In genomic region chr4:103702137-103702536, GRCm38 (mm10) we compare ENCODE assay signal across 10 mouse cellular contexts.
A peak's percentile ranks its signal among the peaks of the same experiment; 100 is the strongest.
DNase-seq lines count a peak whose midpoint lies in the region; ATAC-seq and TF ChIP-seq lines count a peak whose summit lies in the region.
"Had no signal": no experiment of that assay in that cellular context is flagged by ENCODE, and none has a peak within 500 bp of the region (broad histone marks: within the 10 kb centered on the region; RNA-seq: fewer than 3 reads in every experiment).

No protein-coding gene starts in this region.

- DNase-seq in heart, postnatal 0 days (ENCODE audit: low spot score): peak; percentile 10
- no peak for DNase-seq in heart, adult 9 months (ENCODE audit: low spot score in 2 of 2)
- no peak for DNase-seq in midbrain, postnatal 0 days (ENCODE audit: low spot score)
- no peak for DNase-seq in midbrain, embryonic 11.5 days (ENCODE audit: low spot score, missing footprints)
- DNase-seq in embryo, embryonic 10 days (ENCODE audit: low spot score): peak; percentile 60
- peak; percentile 29 for DNase-seq in mesoderm, embryonic 11.5 days (ENCODE audit: low read depth, low spot score)
- DNase-seq in thymus, postnatal 4 days: no peak
- DNase-seq in right cerebral cortex, postnatal 14 days: no peak

- no peak overlapping the region for H3K27ac ChIP-seq in heart, postnatal 0 days (ENCODE audit: low read depth)
- no peak overlapping the region for H3K27ac ChIP-seq in midbrain, postnatal 0 days (ENCODE audit: low read depth, low read length)
- H3K27ac ChIP-seq in midbrain, embryonic 11.5 days (ENCODE audit: low read depth, low read length): no peak overlapping the region
- H3K27ac ChIP-seq: embryonic facial prominence, embryonic 13.5 days had no signal

- TF ChIP-seq CTCF in heart, postnatal 0 days (IDR thresholded peaks at IDR 0.05; ENCODE audit: low read depth): peak; percentile 48
- TF ChIP-seq CTCF in midbrain, postnatal 0 days (IDR thresholded peaks at IDR 0.05): peak; percentile 59

- H3K36me3 ChIP-seq in heart, postnatal 0 days (replicated peaks; ENCODE audit: control insufficient read depth, insufficient read depth, low read length): no peaks in the 10 kb centered on the region
- no peaks in the 10 kb centered on the region for H3K36me3 ChIP-seq in midbrain, postnatal 0 days (ENCODE audit: insufficient read depth, low read length)
- no peaks in the 10 kb centered on the region for H3K36me3 ChIP-seq in midbrain, embryonic 11.5 days (ENCODE audit: control insufficient read depth, insufficient read depth, low read length)
- H3K36me3 ChIP-seq: embryonic facial prominence, embryonic 13.5 days had no signal

- no peak overlapping the region for H3K9ac ChIP-seq in heart, postnatal 0 days (replicated peaks; ENCODE audit: low read depth, low read length)
- no peak overlapping the region for H3K9ac ChIP-seq in midbrain, postnatal 0 days (replicated peaks; ENCODE audit: low read length, poor library complexity, severe bottlenecking)
- no peak overlapping the region for H3K9ac ChIP-seq in midbrain, embryonic 11.5 days (ENCODE audit: low read length)
- H3K9ac ChIP-seq: embryonic facial prominence, embryonic 13.5 days had no signal

- no peaks in the 10 kb centered on the region for H3K27me3 ChIP-seq in heart, postnatal 0 days (ENCODE audit: control insufficient read depth, insufficient read depth, low read length)
- no peaks in the 10 kb centered on the region for H3K27me3 ChIP-seq in midbrain, postnatal 0 days (ENCODE audit: insufficient read depth, low read length)
- no peaks in the 10 kb centered on the region for H3K27me3 ChIP-seq in midbrain, embryonic 11.5 days (ENCODE audit: control insufficient read depth, insufficient read depth, low read length)
- H3K27me3 ChIP-seq: embryonic facial prominence, embryonic 13.5 days; Patski had no signal

- H3K4me1 ChIP-seq in heart, postnatal 0 days (ENCODE audit: control insufficient read depth, insufficient read depth): no peaks in the 10 kb centered on the region
- H3K4me1 ChIP-seq in midbrain, postnatal 0 days (ENCODE audit: insufficient read depth, low read length): peaks cover 5% of the 10 kb centered on the region; the same call in 1 of the 2 replicates
- peaks cover 14% of the 10 kb centered on the region for H3K4me1 ChIP-seq in midbrain, embryonic 11.5 days (ENCODE audit: control insufficient read depth, insufficient read depth, low read length)

- no peak for TF ChIP-seq EP300 in heart, postnatal 0 days (IDR thresholded peaks at IDR 0.05; ENCODE audit: low read depth)

- 34% methylated on average over 3 of the region's 3 CpGs for WGBS in heart, postnatal 0 days
- WGBS in midbrain, postnatal 0 days: 75% methylated on average over 3 of the region's 3 CpGs
- 68% methylated on average over 3 of the region's 3 CpGs for WGBS in midbrain, embryonic 11.5 days

- H3K4me2 ChIP-seq in heart, postnatal 0 days (ENCODE audit: low read depth, low read length): no peak overlapping the region
- H3K4me2 ChIP-seq in midbrain, postnatal 0 days (ENCODE audit: low read depth, low read length, poor library complexity, severe bottlenecking): no peak overlapping the region
- no peak overlapping the region for H3K4me2 ChIP-seq in midbrain, embryonic 11.5 days
- H3K4me2 ChIP-seq: embryonic facial prominence, embryonic 13.5 days had no signal

- ATAC-seq in heart, postnatal 0 days (ENCODE audit: insufficient read depth, low read depth): no peak
- no peak for ATAC-seq in midbrain, postnatal 0 days (ENCODE audit: low FRiP score)
- ATAC-seq in midbrain, embryonic 11.5 days (ENCODE audit: low FRiP score): no peak
- ATAC-seq: Patski had no signal

- H3K9me3 ChIP-seq in heart, postnatal 0 days (replicated peaks; ENCODE audit: control insufficient read depth, low read length): no peaks in the 10 kb centered on the region
- no peaks in the 10 kb centered on the region for H3K9me3 ChIP-seq in midbrain, postnatal 0 days (ENCODE audit: low read length)
- no peaks in the 10 kb centered on the region for H3K9me3 ChIP-seq in midbrain, embryonic 11.5 days (ENCODE audit: control insufficient read depth, low read length)
- H3K9me3 ChIP-seq: embryonic facial prominence, embryonic 13.5 days had no signal

- H3K4me3 ChIP-seq in heart, postnatal 0 days (ENCODE audit: low read depth, low read length): no peak overlapping the region
- no peak overlapping the region for H3K4me3 ChIP-seq in midbrain, postnatal 0 days (ENCODE audit: low read depth, low read length)
- no peak overlapping the region for H3K4me3 ChIP-seq in midbrain, embryonic 11.5 days (ENCODE audit: low read depth, low read length)
- H3K4me3 ChIP-seq: embryonic facial prominence, embryonic 13.5 days had no signal

Comparison
In these comparisons a context has a peak if more than half of its experiments do, and no peak if none do; other contexts are left out.
1. DNase-seq: peak in heart, postnatal 0 days (single experiment), embryo, embryonic 10 days (single experiment) and mesoderm, embryonic 11.5 days (single experiment); none in heart, adult 9 months (0 of 2), midbrain, postnatal 0 days (single experiment), midbrain, embryonic 11.5 days (single experiment), thymus, postnatal 4 days (single experiment) and right cerebral cortex, postnatal 14 days (single experiment).